ENCODE assay signal across 9 mouse cellular contexts in the genomic region with DNA sequence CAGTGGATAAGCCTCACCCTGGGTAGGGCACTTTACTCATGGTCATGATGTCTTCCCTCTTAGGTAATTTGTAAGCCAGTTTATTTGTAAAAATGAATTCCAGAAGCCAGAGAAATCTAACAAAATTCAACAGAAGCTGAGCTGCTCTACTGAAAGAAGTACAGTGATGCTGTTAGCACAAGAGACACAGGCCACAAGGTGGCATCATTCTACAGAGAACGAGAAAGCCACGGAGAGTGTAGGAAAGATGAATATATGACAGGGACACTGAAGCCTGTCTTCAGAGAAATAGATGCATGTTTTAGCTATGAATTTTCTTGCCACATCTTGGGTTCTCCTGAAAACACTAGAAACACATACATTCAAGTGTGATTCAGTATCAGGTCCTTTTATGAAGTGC. TPM values are rescaled to one million over a fixed set of nuclear protein-coding genes. Genes with fewer than 3 reads are reported as not detected.
DNase-seq lines count a peak whose midpoint lies in the region; ATAC-seq lines count a peak whose summit lies in the region.
"Had no signal": no experiment of that assay in that cellular context is flagged by ENCODE, and none has a peak within 500 bp of the region (broad histone marks: within the 10 kb centered on the region; RNA-seq: fewer than 3 reads in every experiment).

No protein-coding gene starts in this region.

- no peak overlapping the region for H3K4me2 ChIP-seq in forebrain, embryonic 13.5 days
- H3K4me2 ChIP-seq: liver, embryonic 13.5 days had no signal

- peak; percentile 38 for DNase-seq in kidney, adult 9 months
- no peak for DNase-seq in kidney, adult 11 months
- peak; percentile 60 for DNase-seq in ZHBTc4 (ENCODE audit: low read depth, low spot score)
- peak; percentile 16 to 61 for DNase-seq in cerebellum, postnatal 25 days
- DNase-seq in induced T-regulatory cell, adult 2 months (ENCODE audit: low read depth): peak; percentile 17
- DNase-seq in limb, embryonic 10.5 days (ENCODE audit: low spot score): peak; percentile 45
- DNase-seq in splenic B cell, adult 2 months (ENCODE audit: low read depth, low spot score): peak; percentile 10
- DNase-seq: liver, embryonic 13.5 days had no signal

- no peak overlapping the region for H3K9ac ChIP-seq in forebrain, embryonic 13.5 days
- H3K9ac ChIP-seq: liver, embryonic 13.5 days had no signal

- no peaks in the 10 kb centered on the region for H3K9me3 ChIP-seq in limb, embryonic 10.5 days (replicated peaks)
- peaks cover 6% of the 10 kb centered on the region; the same call in 1 of the 2 replicates for H3K9me3 ChIP-seq in forebrain, embryonic 13.5 days (replicated peaks)
- H3K9me3 ChIP-seq: liver, embryonic 13.5 days had no signal

- ATAC-seq in forebrain, embryonic 13.5 days: no peak

- 35% methylated on average over 2 of the region's 2 CpGs for WGBS in limb, embryonic 10.5 days
- 46% methylated on average over 2 of the region's 2 CpGs for WGBS in forebrain, embryonic 13.5 days

- H3K36me3 ChIP-seq in limb, embryonic 10.5 days: no peaks in the 10 kb centered on the region
- H3K36me3 ChIP-seq in splenic B cell, adult 2 months (ENCODE audit: control insufficient read depth, insufficient read depth, low read length, poor library complexity, severe bottlenecking): no peaks in the 10 kb centered on the region
- H3K36me3 ChIP-seq in forebrain, embryonic 13.5 days (ENCODE audit: poor library complexity, severe bottlenecking): no peaks in the 10 kb centered on the region
- H3K36me3 ChIP-seq: liver, embryonic 13.5 days had no signal

- H3K4me1 ChIP-seq in limb, embryonic 10.5 days: no peaks in the 10 kb centered on the region
- H3K4me1 ChIP-seq in forebrain, embryonic 13.5 days: no peaks in the 10 kb centered on the region
- H3K4me1 ChIP-seq: liver, embryonic 13.5 days had no signal

- no peak overlapping the region for H3K27ac ChIP-seq in limb, embryonic 10.5 days
- H3K27ac ChIP-seq in forebrain, embryonic 13.5 days: no peak overlapping the region
- H3K27ac ChIP-seq: liver, embryonic 13.5 days had no signal

- H3K4me3 ChIP-seq in limb, embryonic 10.5 days: no peak overlapping the region
- H3K4me3 ChIP-seq in forebrain, embryonic 13.5 days: no peak overlapping the region
- H3K4me3 ChIP-seq: liver, embryonic 13.5 days had no signal

- no peaks in the 10 kb centered on the region for H3K27me3 ChIP-seq in limb, embryonic 10.5 days (ENCODE audit: low read depth, poor library complexity, severe bottlenecking)
- no peaks in the 10 kb centered on the region for H3K27me3 ChIP-seq in splenic B cell, adult 2 months (ENCODE audit: control insufficient read depth, insufficient read depth, low read length, poor library complexity, severe bottlenecking)
- no peaks in the 10 kb centered on the region for H3K27me3 ChIP-seq in forebrain, embryonic 13.5 days
- H3K27me3 ChIP-seq: liver, embryonic 13.5 days had no signal

RNA-seq across cellular contexts. Expression of a gene that starts 20.7 kb away (rescaled TPM):
- not detected in 2 replicates for polyA plus RNA-seq in limb, embryonic 10.5 days (2016; fragmentation: Nextera tagmentation; extraction: Ambion mirVana)
- not detected in 2 replicates for polyA plus RNA-seq in forebrain, embryonic 13.5 days (2015; fragmentation: Nextera tagmentation; extraction: Ambion mirVana)
- polyA plus RNA-seq: liver, embryonic 13.5 days had no signal

RNA-seq across cellular contexts. Expression of a gene that starts 44.5 kb away (rescaled TPM):
- polyA plus RNA-seq in limb, embryonic 10.5 days (2016; fragmentation: Nextera tagmentation; extraction: Ambion mirVana): not detected in 2 replicates
- not detected in 2 replicates for polyA plus RNA-seq in forebrain, embryonic 13.5 days (2015; fragmentation: Nextera tagmentation; extraction: Ambion mirVana)
- polyA plus RNA-seq: liver, embryonic 13.5 days had no signal
